Comparison of ENCODE assay signal across 16 mouse cellular contexts in the genomic region with DNA sequence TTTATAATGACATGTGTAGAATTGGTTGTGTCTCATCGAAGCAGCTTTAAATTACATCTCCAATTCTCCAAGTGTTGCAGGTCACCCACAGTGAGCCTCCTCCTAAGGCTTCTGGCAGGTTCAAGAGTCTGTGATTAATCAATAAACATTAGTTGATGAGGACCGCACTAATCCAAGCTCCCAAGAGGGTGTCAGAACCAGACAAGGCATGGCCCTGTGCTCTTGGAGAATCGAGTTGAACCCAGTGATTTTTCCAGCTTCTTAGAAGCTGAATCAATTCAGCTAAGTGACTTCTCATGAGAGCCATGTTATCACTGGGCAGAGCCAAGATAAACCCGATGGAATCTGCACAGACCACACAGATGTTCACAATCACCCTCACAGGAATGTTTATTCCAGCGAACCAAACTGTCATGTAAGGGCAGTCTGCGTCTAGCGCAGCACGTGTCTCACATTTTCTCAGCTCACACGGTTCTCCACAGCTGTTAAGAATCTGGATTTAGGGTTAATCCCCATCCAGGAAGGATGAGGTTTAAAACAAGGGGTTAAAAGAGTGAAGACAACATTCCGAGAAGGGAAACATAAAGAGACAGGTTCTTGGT.
DNase-seq lines count a peak whose midpoint lies in the region; ATAC-seq and TF ChIP-seq lines count a peak whose summit lies in the region.
"Had no signal": no experiment of that assay in that cellular context is flagged by ENCODE, and none has a peak within 500 bp of the region (broad histone marks: within the 10 kb centered on the region; RNA-seq: fewer than 3 reads in every experiment).

No protein-coding gene starts in this region.

- TF ChIP-seq EP300 in lung, postnatal 0 days (IDR thresholded peaks at IDR 0.05) = 0 out of 2 replicates have a peak, but pooled peaks have one; percentile 18

- 18% methylated on average over 10 of the region's 10 CpGs for WGBS in lung, embryonic 14.5 days
- WGBS in lung, postnatal 0 days = 34% methylated on average over 10 of the region's 10 CpGs

- intact Hi-C loops in gastrocnemius, postnatal 14 days (cut with DNase I; ENCODE audit: low total_unique reads) = loop anchor here (10.0 kb wide), 1 partner anchor 45 kb away; no protein-coding TSS in a partner anchor

- no peaks in the 10 kb centered on the region for H3K9me3 ChIP-seq in lung, embryonic 14.5 days (ENCODE audit: low read depth, low read length)
- H3K9me3 ChIP-seq in lung, postnatal 0 days (ENCODE audit: low read length) = no peaks in the 10 kb centered on the region
- H3K9me3 ChIP-seq: midbrain, embryonic 15.5 days; neural tube, embryonic 12.5 days had no signal

- ATAC-seq in lung, embryonic 14.5 days (ENCODE audit: insufficient read depth) = peak; percentile 84
- ATAC-seq in lung, postnatal 0 days = peak; percentile 71
- ATAC-seq: midbrain, embryonic 15.5 days had no signal

- peak overlapping the region; percentile 27; the same call in 1 of the 2 replicates for H3K27ac ChIP-seq in lung, embryonic 14.5 days (ENCODE audit: low read depth)
- H3K27ac ChIP-seq in lung, postnatal 0 days (ENCODE audit: low read length) = peak overlapping the region; percentile 64
- H3K27ac ChIP-seq: layer of hippocampus, adult 2 months; midbrain, embryonic 15.5 days; neural tube, embryonic 12.5 days had no signal

- DNase-seq in heart, adult 11 months = peak; percentile 86
- DNase-seq in heart, adult 8-10 months (ENCODE audit: low spot score) = no peak
- DNase-seq in lung, embryonic 14.5 days = peak; percentile 86
- DNase-seq in lung, postnatal 25 days (ENCODE audit: low spot score) = no peak
- DNase-seq in brain, embryonic 14.5 days (ENCODE audit: low read depth) = peak; percentile 16
- DNase-seq in lung, postnatal 0 days (ENCODE audit: low spot score) = peak; percentile 66
- DNase-seq in spleen, postnatal 14 days (ENCODE audit: low spot score in 2 of 2) = no peak
- DNase-seq in gastrocnemius, postnatal 14 days = no peak
- DNase-seq: adrenal gland, postnatal 10 days; B cell, adult 2 months; cerebellum, postnatal 25 days; thymus, adult 2 months had no signal

- H3K4me3 ChIP-seq in lung, embryonic 14.5 days (ENCODE audit: low read depth, low read length) = no peak overlapping the region
- H3K4me3 ChIP-seq in lung, postnatal 0 days (ENCODE audit: low read depth, low read length) = no peak overlapping the region
- H3K4me3 ChIP-seq: erythroblast, embryonic 14.5 days; layer of hippocampus, adult 2 months; midbrain, embryonic 15.5 days; neural tube, embryonic 12.5 days had no signal

- H3K4me1 ChIP-seq in lung, embryonic 14.5 days (ENCODE audit: insufficient read depth) = peaks cover 12% of the 10 kb centered on the region
- peaks cover 9% of the 10 kb centered on the region; the same call in 1 of the 2 replicates for H3K4me1 ChIP-seq in lung, postnatal 0 days (ENCODE audit: insufficient read depth, low read depth, low read length)
- H3K4me1 ChIP-seq: midbrain, embryonic 15.5 days; neural tube, embryonic 12.5 days had no signal

- H3K27me3 ChIP-seq in lung, embryonic 14.5 days (ENCODE audit: insufficient read depth, low read length) = no peaks in the 10 kb centered on the region
- no peaks in the 10 kb centered on the region for H3K27me3 ChIP-seq in lung, postnatal 0 days (replicated peaks; ENCODE audit: insufficient read depth, low read length)
- H3K27me3 ChIP-seq: midbrain, embryonic 15.5 days; neural tube, embryonic 12.5 days had no signal

- H3K9ac ChIP-seq in lung, embryonic 14.5 days = no peak overlapping the region
- H3K9ac ChIP-seq in lung, postnatal 0 days (replicated peaks; ENCODE audit: low read depth) = no peak overlapping the region
- H3K9ac ChIP-seq: midbrain, embryonic 15.5 days; neural tube, embryonic 12.5 days had no signal

- TF ChIP-seq CTCF in lung, embryonic 14.5 days (IDR thresholded peaks at IDR 0.05; ENCODE audit: low read depth) = no peak
- no peak for TF ChIP-seq CTCF in brain, embryonic 14.5 days (IDR thresholded peaks at IDR 0.05; ENCODE audit: borderline replicate concordance, extremely low read depth, insufficient read depth, insufficient read length)
- TF ChIP-seq CTCF in lung, postnatal 0 days (IDR thresholded peaks at IDR 0.05) = no peak

- peak overlapping the region; percentile 3; the same call in 1 of the 2 replicates for H3K4me2 ChIP-seq in lung, embryonic 14.5 days
- no peak overlapping the region for H3K4me2 ChIP-seq in lung, postnatal 0 days (replicated peaks; ENCODE audit: low read depth, low read length)
- H3K4me2 ChIP-seq: midbrain, embryonic 15.5 days; neural tube, embryonic 12.5 days had no signal

- H3K36me3 ChIP-seq in lung, embryonic 14.5 days (ENCODE audit: insufficient read depth) = no peaks in the 10 kb centered on the region
- H3K36me3 ChIP-seq in lung, postnatal 0 days (ENCODE audit: insufficient read depth, low read length) = no peaks in the 10 kb centered on the region
- H3K36me3 ChIP-seq: midbrain, embryonic 15.5 days; neural tube, embryonic 12.5 days had no signal

- no peak for TF ChIP-seq POLR2A in brain, embryonic 14.5 days (IDR thresholded peaks at IDR 0.05; ENCODE audit: borderline replicate concordance, extremely low read depth, insufficient read depth, insufficient read length, poor library complexity, severe bottlenecking)

Comparison
In these comparisons a context has a peak if more than half of its experiments do, and no peak if none do; other contexts are left out.
1. DNase-seq: peak in heart, adult 11 months (single experiment), lung, embryonic 14.5 days (single experiment), brain, embryonic 14.5 days (single experiment) and lung, postnatal 0 days (single experiment); none in heart, adult 8-10 months (single experiment), lung, postnatal 25 days (single experiment), spleen, postnatal 14 days (0 of 2) and gastrocnemius, postnatal 14 days (single experiment).